Mouse (Mus musculus) spleen, postnatal 36 days (tissue): Measurements from ENCODE around the gene Ncl.

Source experiments
- DNase-seq, 2 experiments: peaks; one replicate each; pipeline ENCODE4 v3.0.0; 2022; ENCODE audit warnings: low spot score in 2 of 2, mixed read lengths in 1 of 2

Gene Ncl

GRCm38 (mm10) chr1:86313096-86313771, 46.0 kb downstream of the Ncl start:
- no peak for DNase-seq

- peak in 1 of 2 experiments; percentile 21 for DNase-seq
These were observed 46.9 kb downstream of the Ncl start for GRCm38 (mm10) chr1:86312269-86312668.

DNA sequence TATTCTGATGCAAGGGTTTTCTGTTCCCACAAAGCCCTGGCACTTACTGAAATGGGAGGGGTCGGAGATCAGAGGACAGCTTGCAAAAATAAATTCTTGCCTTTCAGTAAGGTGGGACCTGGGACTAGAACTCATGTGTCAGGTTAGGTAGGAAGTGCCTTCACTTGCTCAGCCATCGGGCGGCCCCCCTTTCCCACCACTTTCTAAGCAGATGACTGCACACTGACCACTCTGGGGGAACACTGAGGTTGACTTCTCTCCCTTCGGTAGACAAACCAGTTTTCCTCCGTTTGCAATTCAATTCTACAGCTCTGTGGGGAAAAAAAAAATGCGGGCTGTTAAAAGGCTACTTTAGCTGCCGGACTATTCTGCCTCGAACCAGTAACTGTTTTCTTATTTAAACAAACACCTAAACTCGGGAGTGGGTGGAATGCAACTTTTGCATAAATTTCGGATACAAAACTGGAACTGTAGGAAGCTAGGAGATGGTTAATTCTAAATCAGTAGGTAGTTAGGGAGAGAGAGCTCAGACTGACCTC, 47.7 kb downstream of the Ncl start:
- no peak for DNase-seq

GRCm38 (mm10) chr1:86310536-86311310, 48.5 kb downstream of the Ncl start:
- no peak for DNase-seq

DNA sequence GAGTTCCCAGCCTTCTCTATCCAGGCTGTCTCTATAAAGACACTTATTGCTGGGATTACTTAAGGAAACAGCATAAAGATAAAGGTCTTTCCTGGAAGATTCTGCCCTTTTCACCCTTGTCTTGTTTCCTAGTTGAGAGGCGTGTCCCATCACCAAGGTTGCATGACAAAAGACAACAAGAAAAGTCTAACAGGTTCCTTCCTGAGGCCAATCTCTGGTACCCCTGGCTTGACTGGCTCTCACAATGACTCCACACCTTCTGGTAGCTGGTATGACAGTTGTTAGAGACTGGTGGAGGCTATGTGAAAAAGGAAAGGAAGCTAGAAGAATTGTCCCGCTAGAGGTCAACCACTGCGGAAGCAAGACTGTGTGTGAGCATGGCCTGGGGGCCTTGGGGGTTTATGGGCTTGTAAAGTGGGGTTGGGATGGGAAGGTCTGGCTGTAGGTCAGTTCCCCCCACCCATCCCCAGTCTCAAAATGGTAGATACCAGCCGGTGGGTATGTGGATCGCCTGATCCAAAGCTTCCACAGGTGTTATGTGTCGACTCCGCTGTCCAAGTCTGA, 49.8 kb downstream of the Ncl start:
- no peak for DNase-seq

GRCm38 (mm10) chr1:86307871-86308641, 51.1 kb downstream of the Ncl start:
- DNase-seq: no peak

DNA sequence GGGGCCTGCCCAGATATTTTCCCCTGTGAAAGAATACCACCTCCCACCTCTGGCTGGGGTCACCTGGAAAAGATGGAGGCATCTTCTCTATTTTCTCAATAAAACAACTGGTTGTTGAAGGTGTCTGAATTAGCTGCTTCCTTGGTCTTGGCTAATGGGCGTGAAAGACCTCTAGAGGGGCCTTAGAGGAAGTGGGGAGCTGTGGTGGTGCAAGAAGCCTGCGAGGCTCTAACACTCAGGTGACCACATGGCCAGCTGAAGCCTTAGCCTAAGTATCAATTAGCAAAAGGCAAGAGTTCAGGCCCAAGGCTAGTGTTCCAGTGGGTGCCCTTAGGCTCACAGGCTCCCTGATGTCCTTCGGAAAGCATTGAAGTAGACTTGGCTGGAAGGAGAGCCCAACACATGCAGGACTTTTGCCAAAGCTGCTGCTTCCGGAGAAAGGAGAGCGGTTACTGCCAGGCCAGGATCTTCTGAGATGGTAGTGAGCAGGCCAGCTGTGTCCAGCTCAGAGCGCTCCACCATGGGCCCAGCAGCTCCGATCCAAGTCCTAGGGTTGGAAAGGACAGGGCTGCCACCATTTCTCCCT, 51.9 kb downstream of the Ncl start:
- DNase-seq: no peak

DNA sequence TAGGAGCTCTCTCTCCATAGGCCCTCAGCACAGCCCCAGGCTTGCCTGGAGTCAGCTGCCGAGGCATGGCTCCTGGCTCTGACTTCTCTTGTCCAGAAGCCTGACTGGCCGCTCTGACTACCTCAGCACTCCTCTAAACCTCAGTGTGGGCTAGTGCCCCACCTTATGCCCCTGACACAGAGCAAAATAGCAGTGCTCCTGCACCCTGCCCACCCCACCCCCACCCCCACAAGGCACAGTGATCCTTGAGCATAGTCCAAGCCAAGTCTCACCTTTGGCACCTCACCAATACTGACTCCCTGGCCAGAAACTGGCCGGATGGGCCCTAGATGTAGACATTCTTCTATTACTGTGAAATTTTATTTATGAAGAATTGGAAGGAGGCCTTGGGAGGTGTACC, 52.5 kb downstream of the Ncl start:
- no peak for DNase-seq

GRCm38 (mm10) chr1:86303873-86304250, 55.3 kb downstream of the Ncl start:
- no peak for DNase-seq

GRCm38 (mm10) chr1:86303063-86303872, 55.9 kb downstream of the Ncl start:
- peak; percentile 46 for DNase-seq

- DNase-seq: no peak
These were observed 56.7 kb downstream of the Ncl start, which contains the start of gene B3gnt7 for GRCm38 (mm10) chr1:86302532-86302931. Gene B3gnt7 (plus strand): TSS chr1:86302832.

DNA sequence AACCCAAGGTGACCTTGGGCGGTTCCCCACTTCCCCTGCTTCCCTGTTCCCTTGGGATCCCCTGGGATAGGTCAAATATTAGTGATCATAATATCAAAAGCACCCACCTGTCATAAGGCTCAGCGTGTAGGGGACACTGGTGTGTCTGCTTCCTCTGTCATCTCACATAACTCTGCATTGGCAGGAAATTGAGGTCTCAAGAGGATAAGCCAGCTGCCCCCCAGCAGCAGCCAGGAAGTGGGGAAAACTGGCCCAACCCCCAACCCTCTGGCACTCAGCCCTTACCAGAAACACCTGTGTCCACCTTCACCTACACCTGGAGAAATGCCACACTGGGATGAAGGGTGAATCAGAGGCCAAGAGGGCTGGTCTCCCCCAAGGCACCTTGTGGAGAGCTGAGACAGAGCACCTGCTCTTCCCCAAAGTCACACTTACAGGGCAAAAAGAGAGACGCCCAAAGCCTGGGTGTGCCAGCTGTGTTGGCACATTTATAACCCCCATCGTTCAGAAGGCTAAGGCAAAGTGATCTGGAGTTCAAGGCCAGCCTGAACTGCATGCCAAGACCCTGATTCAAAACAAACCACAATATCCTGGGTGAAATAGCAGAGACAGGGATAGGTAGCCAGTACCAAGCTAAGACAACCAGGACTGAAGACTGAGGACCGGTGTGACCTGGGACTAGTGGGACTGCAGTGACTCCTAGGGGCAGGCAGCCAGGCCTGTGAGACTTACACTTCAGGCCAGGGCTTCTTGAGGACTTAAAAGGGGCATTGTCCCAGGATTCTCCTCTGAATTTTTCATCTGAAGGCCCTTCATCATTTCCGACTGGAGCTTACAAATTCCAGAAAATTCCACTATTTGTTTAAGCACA, 57.7 kb downstream of the Ncl start:
- DNase-seq: peak; percentile 75

GRCm38 (mm10) chr1:86300731-86301130, 58.5 kb downstream of the Ncl start:
- DNase-seq: peak; percentile 14 to 36

DNA sequence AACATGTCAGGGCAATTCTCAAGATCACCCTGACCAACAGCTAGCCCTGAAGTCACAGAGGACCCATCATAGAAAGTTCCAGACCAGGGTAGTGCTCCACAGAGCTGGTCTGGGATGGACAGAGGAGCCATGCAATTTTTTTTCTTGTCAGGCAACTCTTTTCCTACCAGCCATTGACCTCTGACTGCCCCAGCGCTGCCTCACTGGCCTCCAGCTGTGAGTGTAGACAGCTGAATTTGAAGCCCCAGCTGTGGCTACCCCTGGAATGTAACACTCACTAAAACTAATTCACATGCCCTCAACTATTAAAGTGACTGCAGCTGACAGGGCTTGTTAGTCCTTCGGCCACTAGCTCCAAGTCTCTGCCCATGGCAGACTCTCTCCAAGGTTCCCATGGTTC, 59.1 kb downstream of the Ncl start:
- DNase-seq: no peak
